Mouse (Mus musculus) olfactory bulb, adult 2 months (tissue): ENCODE measurements around the gene Edn3.

Source experiments
- CTCF ChIP-seq: fragments of 200-500 bp; IDR thresholded peaks from 2 replicates; pipeline ENCODE4 v1.5.1; 2012; ENCODE audit warnings: low read depth, mild to moderate bottlenecking, low read length, moderate library complexity; ENCODE audit not compliant: insufficient read depth
- POLR2A ChIP-seq: fragments of 200-500 bp; IDR thresholded peaks from 2 replicates; pipeline ENCODE4 v1.6.1; 2012; ENCODE audit warnings: mild to moderate bottlenecking, low read depth, low read length, moderate library complexity; ENCODE audit not compliant: insufficient read depth

GRCm38 (mm10) chr2:174717857-174718256 is 42.6 kb upstream of the Edn3 start:
- no peak for TF ChIP-seq CTCF
- TF ChIP-seq POLR2A = no peak
